Mouse (Mus musculus) midbrain, embryonic 10.5 days (tissue): ENCODE measurements around the gene Abca5. TPM values are rescaled to one million over a fixed set of nuclear protein-coding genes. Genes with fewer than 3 reads are reported as not detected.
"Not testable (repeated sequence)": the region's sequence is repeated elsewhere in the genome, so short reads cannot be mapped to it uniquely, and the experiment has no call there.

Experiments used
- DNase-seq: peaks from one replicate; pipeline ENCODE4 v3.0.0-alpha.2; 2017; ENCODE audit warnings: low spot score
- H3K27ac ChIP-seq: fragments of 300-500 bp; sonication (generic); replicated peaks from 2 replicates; pipeline ENCODE4 v1.5.1; 2016; ENCODE audit warnings: mild to moderate bottlenecking
- H3K27me3 ChIP-seq: fragments of 300-500 bp; sonication (generic); 2 replicates; pipeline ENCODE4 v1.6.1; 2016; ENCODE audit warnings: low read depth, mild to moderate bottlenecking; ENCODE audit not compliant: poor library complexity, severe bottlenecking
- H3K36me3 ChIP-seq: fragments of 300-500 bp; sonication (generic); 2 replicates; pipeline ENCODE4 v1.6.1; 2016; ENCODE audit warnings: mild to moderate bottlenecking, moderate library complexity
- H3K4me1 ChIP-seq: fragments of 300-500 bp; sonication (generic); 2 replicates; pipeline ENCODE4 v1.6.1; 2016
- H3K4me3 ChIP-seq: fragments of 300-500 bp; sonication (generic); 2 replicates; pipeline ENCODE4 v1.5.1; 2016; ENCODE audit warnings: mild to moderate bottlenecking, moderate library complexity
- H3K9me3 ChIP-seq: fragments of 300-500 bp; sonication (generic); replicated peaks from 2 replicates; pipeline ENCODE4 v1.6.1; 2016; ENCODE audit warnings: mild to moderate bottlenecking
- whole genome bisulfite sequencing: fragments of 180-500 bp; shearing (Covaris S2); methylation state at CpG from one replicate; pipeline ENCODE4 v1.1.7; 2016; 5-methylcytosine and 5-hydroxymethylcytosine counted together
- polyA plus RNA-seq: library from polyadenylated mRNA; unstranded; fragments of >200 nt; fragmentation: Nextera tagmentation; extraction: Ambion mirVana; gene quantifications from 2 replicates; pipeline ENCODE4 v1.2.1, GENCODE M21; 2016

Abca5 gene
- polyA plus RNA-seq, 1 experiment from 2014 or later: 2.1 TPM

- Histone ChIP-seq H3K4me3 (no peak overlapping the region), H3K9me3 (peaks cover 10% of the 10 kb centered on the region; the same call in 1 of the 2 replicates), H3K4me1 (no peaks in the 10 kb centered on the region), H3K27me3 (no peaks in the 10 kb centered on the region), H3K27ac (no peak overlapping the region), H3K36me3 (no peaks in the 10 kb centered on the region)
- 73% methylated on average over 16 of the region's 16 CpGs for WGBS
- peak; percentile 33 for DNase-seq
Measured at GRCm38 (mm10) chr11:110357756-110358551, 20.4 kb upstream of the Abca5 start.

DNA sequence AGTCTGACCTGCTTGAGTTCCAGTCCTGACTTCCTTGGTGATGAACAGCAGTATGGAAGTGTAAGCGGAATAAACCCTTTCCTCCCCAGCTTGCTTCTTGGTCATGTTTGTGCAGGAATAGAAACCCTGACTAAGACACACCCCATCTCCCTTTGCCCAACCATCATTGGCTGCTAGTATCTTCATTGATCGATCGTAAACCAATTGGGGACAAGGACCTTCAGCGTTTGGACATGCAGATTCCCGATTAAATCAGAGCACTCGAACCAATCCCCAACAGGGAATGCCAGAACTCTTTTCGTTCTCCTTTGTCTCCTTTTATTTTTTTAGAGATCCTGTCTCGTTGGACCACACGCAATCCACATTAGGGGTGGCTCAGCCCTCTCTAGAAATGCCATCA is 17.6 kb upstream of the Abca5 start:
- not testable (repeated sequence) for H3K27me3 ChIP-seq, H3K9me3 ChIP-seq, DNase-seq, H3K36me3 ChIP-seq, H3K4me3 ChIP-seq, H3K4me1 ChIP-seq, H3K27ac ChIP-seq
- 85% methylated on average over 9 of the region's 9 CpGs for WGBS

- 0 out of 2 replicates have a peak, but pooled peaks cover under 1% of the 10 kb centered on the region for H3K9me3 ChIP-seq
- H3K4me3 ChIP-seq: no peak overlapping the region
- DNase-seq: no peak
- WGBS: 92% methylated on average over 9 of the region's 9 CpGs
- no peaks in the 10 kb centered on the region for H3K36me3 ChIP-seq
- no peaks in the 10 kb centered on the region for H3K27me3 ChIP-seq
- H3K4me1 ChIP-seq: no peaks in the 10 kb centered on the region
- H3K27ac ChIP-seq: no peak overlapping the region
Measured at GRCm38 (mm10) chr11:110354261-110354660, 16.7 kb upstream of the Abca5 start.

GRCm38 (mm10) chr11:110348170-110348569 is 10.7 kb upstream of the Abca5 start:
- Histone ChIP-seq H3K4me1 (no peaks in the 10 kb centered on the region), H3K4me3 (no peak overlapping the region), H3K27me3 (no peaks in the 10 kb centered on the region), H3K36me3 (no peaks in the 10 kb centered on the region), H3K9me3 (no peaks in the 10 kb centered on the region), H3K27ac (no peak overlapping the region)
- 73% methylated on average over 2 of the region's 2 CpGs for WGBS
- no peak for DNase-seq

DNA sequence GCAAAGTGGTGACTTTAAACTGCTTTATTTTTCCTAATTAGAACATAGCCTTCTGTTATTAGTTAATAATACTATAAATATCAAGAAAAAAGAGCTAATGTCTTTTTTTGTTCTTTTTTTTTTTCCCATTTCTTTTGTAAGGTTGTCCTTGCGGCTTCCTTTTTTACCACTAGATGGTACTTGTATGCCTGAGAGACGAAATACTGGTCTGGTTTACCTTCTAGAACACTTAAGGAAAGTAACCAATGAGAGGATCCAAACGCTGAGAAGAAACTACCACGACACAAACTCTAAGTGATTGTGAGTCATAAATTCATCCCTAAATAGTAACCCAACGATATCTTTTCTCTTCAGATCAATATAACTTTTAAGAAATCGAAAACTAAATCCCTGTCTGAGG is 10.3 kb upstream of the Abca5 start:
- Histone ChIP-seq H3K4me1 (no peaks in the 10 kb centered on the region), H3K9me3 (no peaks in the 10 kb centered on the region), H3K27me3 (no peaks in the 10 kb centered on the region), H3K4me3 (no peak overlapping the region), H3K36me3 (no peaks in the 10 kb centered on the region), H3K27ac (no peak overlapping the region)
- DNase-seq: no peak
- WGBS: 77% methylated on average over 6 of the region's 6 CpGs

DNA sequence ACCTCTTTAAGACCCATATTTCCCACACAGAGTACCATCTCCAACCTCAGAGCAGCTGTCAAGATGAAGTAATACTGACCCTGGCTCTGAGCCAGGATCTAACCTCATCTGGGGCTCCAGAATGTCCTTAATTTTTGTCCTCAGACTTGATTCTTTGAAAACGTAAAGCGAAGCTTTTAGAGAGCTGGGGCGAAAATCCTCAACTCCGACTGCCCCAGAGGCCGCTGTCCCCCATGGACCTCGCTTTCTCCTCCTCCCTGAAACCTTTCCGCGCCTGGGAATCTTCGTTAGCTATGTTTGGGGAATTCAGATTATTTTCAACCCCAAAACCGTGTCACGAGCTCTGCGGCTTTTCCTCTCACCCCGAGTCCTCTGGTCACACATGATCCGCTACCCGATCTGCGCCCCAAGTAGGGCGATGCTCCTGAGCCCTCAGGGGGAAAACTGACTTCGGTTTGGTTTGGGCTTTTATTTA is 665 bp downstream of the Abca5 start:
- under 1% methylated on average over 18 of the region's 18 CpGs for WGBS

DNA sequence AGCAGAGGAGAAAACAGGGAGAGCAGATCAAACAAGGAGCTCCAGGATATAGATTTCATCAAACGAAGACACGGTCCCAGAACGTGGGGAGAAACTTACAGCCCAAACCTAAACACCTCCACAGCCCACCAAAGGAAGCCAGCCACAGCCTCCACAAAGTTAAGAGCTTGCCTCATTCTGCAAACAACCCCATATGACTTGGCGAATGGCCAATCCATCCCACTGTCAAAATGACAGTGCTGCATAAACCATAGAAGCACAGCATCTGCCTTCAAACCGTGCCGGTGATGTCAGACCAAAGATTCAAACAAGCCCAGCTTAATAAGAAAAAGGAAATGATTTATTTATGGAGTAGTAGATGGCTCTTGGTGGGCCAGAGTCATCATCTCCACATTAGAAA is 7.4 kb downstream of the Abca5 start:
- H3K27ac ChIP-seq: no peak overlapping the region
- H3K4me3 ChIP-seq: no peak overlapping the region
- WGBS: 93% methylated on average over 6 of the region's 6 CpGs
- H3K27me3 ChIP-seq: peaks cover 8% of the 10 kb centered on the region
- H3K9me3 ChIP-seq: no peaks in the 10 kb centered on the region
- H3K36me3 ChIP-seq: no peaks in the 10 kb centered on the region
- no peak for DNase-seq
- no peaks in the 10 kb centered on the region for H3K4me1 ChIP-seq

More for the DNA sequence above, 665 bp downstream of the Abca5 start:
- peaks cover 50% of the 10 kb centered on the region for H3K27me3 ChIP-seq
- no peaks in the 10 kb centered on the region for H3K36me3 ChIP-seq
- peak overlapping the region; percentile 87 for H3K4me3 ChIP-seq
- DNase-seq: no peak
- H3K9me3 ChIP-seq: no peaks in the 10 kb centered on the region
- H3K4me1 ChIP-seq: peaks cover 11% of the 10 kb centered on the region; the same call in 1 of the 2 replicates
- H3K27ac ChIP-seq: peak overlapping the region; percentile 82

GRCm38 (mm10) chr11:110322266-110322665 is 15.2 kb downstream of the Abca5 start:
- Histone ChIP-seq H3K4me1 (peaks cover 9% of the 10 kb centered on the region), H3K27ac (no peak overlapping the region), H3K4me3 (no peak overlapping the region), H3K36me3 (no peaks in the 10 kb centered on the region), H3K9me3 (no peaks in the 10 kb centered on the region), H3K27me3 (no peaks in the 10 kb centered on the region)
- 36% methylated on average over 8 of the region's 8 CpGs for WGBS
- DNase-seq: no peak

- no peaks in the 10 kb centered on the region for H3K36me3 ChIP-seq
- H3K27me3 ChIP-seq: no peaks in the 10 kb centered on the region
- H3K4me3 ChIP-seq: no peak overlapping the region
- whole genome bisulfite sequencing: 88% methylated on average over 12 of the region's 12 CpGs
- H3K9me3 ChIP-seq: no peaks in the 10 kb centered on the region
- H3K4me1 ChIP-seq: peaks cover 7% of the 10 kb centered on the region; the same call in 1 of the 2 replicates
- no peak overlapping the region for H3K27ac ChIP-seq
- no peak for DNase-seq
Measured at GRCm38 (mm10) chr11:110306475-110307168, 30.9 kb downstream of the Abca5 start.

DNA sequence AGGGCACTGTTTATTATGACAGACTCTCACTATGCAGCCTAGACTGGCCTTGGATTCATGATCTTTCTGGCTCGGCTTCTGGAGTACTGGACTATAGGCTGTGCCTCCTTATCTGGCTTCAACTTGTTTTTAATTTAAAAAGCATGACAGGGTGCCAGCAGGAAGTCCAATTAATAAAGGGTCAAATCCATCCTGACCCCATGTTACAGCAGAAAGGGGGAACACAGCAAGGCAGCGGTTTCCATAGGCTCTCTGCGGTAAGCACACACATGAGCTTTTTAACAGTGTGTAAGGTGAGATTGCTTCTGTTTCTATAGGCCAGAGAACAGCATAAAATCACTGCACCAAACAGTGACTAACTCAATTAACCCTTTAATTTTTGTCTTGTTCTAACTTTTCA is 34.1 kb downstream of the Abca5 start:
- no peak overlapping the region for H3K27ac ChIP-seq
- DNase-seq: no peak

GRCm38 (mm10) chr11:110297917-110298533 is 39.5 kb downstream of the Abca5 start:
- H3K4me3 ChIP-seq: no peak overlapping the region
- H3K9me3 ChIP-seq: no peaks in the 10 kb centered on the region
- WGBS: 84% methylated on average over 13 of the region's 13 CpGs
- H3K4me1 ChIP-seq: peaks cover 7% of the 10 kb centered on the region; the same call in 1 of the 2 replicates
- no peak for DNase-seq
- no peaks in the 10 kb centered on the region for H3K36me3 ChIP-seq
- H3K27ac ChIP-seq: no peak overlapping the region
- H3K27me3 ChIP-seq: no peaks in the 10 kb centered on the region

More for the DNA sequence above, 34.1 kb downstream of the Abca5 start:
- Histone ChIP-seq H3K9me3 (no peaks in the 10 kb centered on the region), H3K36me3 (no peaks in the 10 kb centered on the region), H3K4me3 (no peak overlapping the region), H3K27me3 (no peaks in the 10 kb centered on the region), H3K4me1 (peaks cover 7% of the 10 kb centered on the region; the same call in 1 of the 2 replicates)
- WGBS: 57% methylated on average over 3 of the region's 3 CpGs

DNA sequence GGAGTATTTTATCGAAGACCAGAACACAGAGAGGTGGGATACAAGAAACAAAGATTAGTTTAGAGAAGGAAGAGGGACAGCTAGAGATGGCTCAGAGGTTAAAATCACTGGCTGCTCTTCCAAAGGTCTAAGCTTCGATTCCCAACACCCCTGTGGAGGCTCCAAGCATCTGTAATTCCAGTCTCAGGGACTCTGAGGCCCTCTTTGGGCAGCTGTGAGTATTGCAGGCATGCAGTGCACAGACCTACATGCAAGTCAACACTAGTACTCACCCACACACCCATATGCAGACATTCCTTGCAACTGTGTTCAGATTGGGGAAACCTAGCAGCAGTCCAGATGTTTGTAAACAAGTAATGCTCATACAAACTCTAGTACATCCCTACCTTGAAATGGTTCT is 46.9 kb downstream of the Abca5 start:
- H3K4me1 ChIP-seq: no peaks in the 10 kb centered on the region
- no peaks in the 10 kb centered on the region for H3K36me3 ChIP-seq
- H3K27me3 ChIP-seq: no peaks in the 10 kb centered on the region
- no peak overlapping the region for H3K27ac ChIP-seq
- no peaks in the 10 kb centered on the region for H3K9me3 ChIP-seq
- WGBS: 81% methylated on average over 2 of the region's 2 CpGs
- no peak overlapping the region for H3K4me3 ChIP-seq
- DNase-seq: no peak
